In the genomic region with DNA sequence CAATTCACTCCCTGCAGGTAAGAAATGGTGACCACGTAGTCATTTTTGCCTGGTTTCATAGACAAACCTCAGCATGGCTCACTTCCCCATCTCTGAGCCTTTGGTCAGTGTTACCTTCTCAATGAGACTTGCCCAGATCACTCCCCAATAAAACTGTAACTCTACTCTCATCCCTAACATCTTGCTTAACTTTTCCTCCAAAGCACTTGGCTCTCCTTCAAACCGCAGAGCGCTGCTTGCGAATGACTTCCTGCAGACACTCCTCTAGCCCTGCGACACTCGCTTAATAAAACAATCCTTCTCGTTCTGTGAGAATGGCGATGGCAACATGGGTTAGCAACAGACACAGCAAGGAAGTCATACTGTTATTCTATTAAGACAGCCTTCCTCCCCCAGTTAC, we compare ENCODE assay signal across 27 mouse cellular contexts.
DNase-seq lines count a peak whose midpoint lies in the region; ATAC-seq and TF ChIP-seq lines count a peak whose summit lies in the region.
"Had no signal": no experiment of that assay in that cellular context is flagged by ENCODE, and none has a peak within 500 bp of the region (broad histone marks: within the 10 kb centered on the region; RNA-seq: fewer than 3 reads in every experiment).

No protein-coding gene starts in this region.

- peak; percentile 31 for DNase-seq in kidney, postnatal 0 days (ENCODE audit: low spot score)
- DNase-seq in kidney, adult 11 months = no peak
- DNase-seq in lung, postnatal 0 days (ENCODE audit: low spot score) = peak; percentile 13
- DNase-seq in lung, postnatal 25 days (ENCODE audit: low spot score) = no peak
- DNase-seq in NIH3T3 (ENCODE audit: low read depth) = peak; percentile 29
- DNase-seq in left cerebral cortex, adult 18-20 months (ENCODE audit: low spot score in 2 of 2) = no peak
- DNase-seq: adrenal gland, postnatal 14 days; B cell, adult 2 months; cerebellum, adult 11 months; cerebellum, adult 9-11 months; gastrocnemius, postnatal 25 days; heart, adult 2 months; heart, postnatal 4 days; layer of hippocampus, adult 9-11 months; lung, postnatal 14 days; midbrain, embryonic 14.5 days; right cerebral cortex, postnatal 25 days had no signal

- peak overlapping the region; percentile 8; the same call in 1 of the 2 replicates for H3K4me2 ChIP-seq in kidney, postnatal 0 days (ENCODE audit: low read length)
- no peak overlapping the region for H3K4me2 ChIP-seq in lung, postnatal 0 days (replicated peaks; ENCODE audit: low read depth, low read length)
- no peak overlapping the region for H3K4me2 ChIP-seq in forebrain, embryonic 16.5 days (ENCODE audit: low read length)
- H3K4me2 ChIP-seq: embryonic facial prominence, embryonic 15.5 days; forebrain, embryonic 12.5 days; heart, embryonic 12.5 days; hindbrain, embryonic 14.5 days; liver, embryonic 15.5 days; stomach, embryonic 15.5 days had no signal

- H3K27me3 ChIP-seq in kidney, postnatal 0 days (ENCODE audit: insufficient read depth, low read length) = no peaks in the 10 kb centered on the region
- H3K27me3 ChIP-seq in lung, postnatal 0 days (replicated peaks; ENCODE audit: insufficient read depth, low read length) = no peaks in the 10 kb centered on the region
- no peaks in the 10 kb centered on the region for H3K27me3 ChIP-seq in forebrain, embryonic 16.5 days (replicated peaks; ENCODE audit: control insufficient read depth, insufficient read depth, low read length)
- H3K27me3 ChIP-seq: embryonic facial prominence, embryonic 15.5 days; forebrain, embryonic 12.5 days; heart, embryonic 12.5 days; liver, embryonic 15.5 days; Patski; stomach, embryonic 15.5 days had no signal

- no peak for TF ChIP-seq CTCF in kidney, postnatal 0 days (IDR thresholded peaks at IDR 0.05; ENCODE audit: low read depth)
- TF ChIP-seq CTCF in lung, postnatal 0 days (IDR thresholded peaks at IDR 0.05) = no peak

- H3K9ac ChIP-seq in kidney, postnatal 0 days (ENCODE audit: low read depth, low read length) = no peak overlapping the region
- no peak overlapping the region for H3K9ac ChIP-seq in lung, postnatal 0 days (replicated peaks; ENCODE audit: low read depth)
- H3K9ac ChIP-seq in forebrain, embryonic 16.5 days (replicated peaks; ENCODE audit: low read depth, low read length) = no peak overlapping the region
- H3K9ac ChIP-seq: embryonic facial prominence, embryonic 15.5 days; forebrain, embryonic 12.5 days; heart, embryonic 12.5 days; hindbrain, embryonic 14.5 days; liver, embryonic 15.5 days; stomach, embryonic 15.5 days had no signal

- H3K36me3 ChIP-seq in kidney, postnatal 0 days (ENCODE audit: insufficient read depth, low read length) = no peaks in the 10 kb centered on the region
- no peaks in the 10 kb centered on the region for H3K36me3 ChIP-seq in lung, postnatal 0 days (ENCODE audit: insufficient read depth, low read length)
- no peaks in the 10 kb centered on the region for H3K36me3 ChIP-seq in forebrain, embryonic 16.5 days (ENCODE audit: control insufficient read depth, insufficient read depth)
- H3K36me3 ChIP-seq: embryonic facial prominence, embryonic 15.5 days; forebrain, embryonic 12.5 days; heart, embryonic 12.5 days; liver, embryonic 15.5 days; stomach, embryonic 15.5 days had no signal

- H3K9me3 ChIP-seq in kidney, postnatal 0 days (replicated peaks; ENCODE audit: low read length) = no peaks in the 10 kb centered on the region
- H3K9me3 ChIP-seq in lung, postnatal 0 days (ENCODE audit: low read length) = no peaks in the 10 kb centered on the region
- H3K9me3 ChIP-seq in forebrain, embryonic 16.5 days (ENCODE audit: control insufficient read depth, low read length) = no peaks in the 10 kb centered on the region
- H3K9me3 ChIP-seq: embryonic facial prominence, embryonic 15.5 days; forebrain, embryonic 12.5 days; heart, embryonic 12.5 days; liver, embryonic 15.5 days; stomach, embryonic 15.5 days had no signal

- no peak overlapping the region for H3K27ac ChIP-seq in kidney, postnatal 0 days
- no peak overlapping the region for H3K27ac ChIP-seq in lung, postnatal 0 days (ENCODE audit: low read length)
- H3K27ac ChIP-seq in forebrain, embryonic 16.5 days (ENCODE audit: low read length) = no peak overlapping the region
- H3K27ac ChIP-seq: embryonic facial prominence, embryonic 15.5 days; forebrain, embryonic 12.5 days; heart, adult 2 months; hindbrain, embryonic 14.5 days; liver, embryonic 15.5 days; stomach, embryonic 15.5 days had no signal

- H3K4me3 ChIP-seq in kidney, postnatal 0 days (replicated peaks; ENCODE audit: low read depth, low read length) = no peak overlapping the region
- H3K4me3 ChIP-seq in lung, postnatal 0 days (ENCODE audit: low read depth, low read length) = no peak overlapping the region
- H3K4me3 ChIP-seq in forebrain, embryonic 16.5 days (replicated peaks; ENCODE audit: low read length) = no peak overlapping the region
- H3K4me3 ChIP-seq: embryonic facial prominence, embryonic 15.5 days; forebrain, embryonic 12.5 days; heart, adult 2 months; heart, embryonic 12.5 days; liver, embryonic 15.5 days; stomach, embryonic 15.5 days had no signal

- no peak for ATAC-seq in kidney, postnatal 0 days (replicated peaks; ENCODE audit: low FRiP score, low read depth)
- ATAC-seq in lung, postnatal 0 days = no peak
- ATAC-seq in megakaryocyte progenitor cell, adult 5-6 weeks (replicated peaks; ENCODE audit: poor library complexity) = peak; percentile 87
- ATAC-seq in forebrain, embryonic 16.5 days = no peak
- ATAC-seq: intestine, postnatal 0 days; Patski had no signal

- WGBS in kidney, postnatal 0 days = 45% methylated on average over 8 of the region's 8 CpGs
- WGBS in lung, postnatal 0 days = 51% methylated on average over 8 of the region's 8 CpGs
- 82% methylated on average over 8 of the region's 8 CpGs for WGBS in forebrain, embryonic 16.5 days

- H3K4me1 ChIP-seq in kidney, postnatal 0 days (replicated peaks; ENCODE audit: insufficient read depth, low read length) = no peaks in the 10 kb centered on the region
- no peaks in the 10 kb centered on the region for H3K4me1 ChIP-seq in lung, postnatal 0 days (ENCODE audit: insufficient read depth, low read depth, low read length)
- peaks cover 8% of the 10 kb centered on the region for H3K4me1 ChIP-seq in forebrain, embryonic 16.5 days (replicated peaks; ENCODE audit: control insufficient read depth, insufficient read depth, low read length)
- H3K4me1 ChIP-seq: embryonic facial prominence, embryonic 15.5 days; heart, embryonic 12.5 days; liver, embryonic 15.5 days; stomach, embryonic 15.5 days had no signal

- TF ChIP-seq EP300 in lung, postnatal 0 days (IDR thresholded peaks at IDR 0.05) = no peak

Comparison
In these comparisons a context has a peak if more than half of its experiments do, and no peak if none do; other contexts are left out.
1. DNase-seq: peak in kidney, postnatal 0 days (single experiment), lung, postnatal 0 days (single experiment) and NIH3T3 (single experiment); none in kidney, adult 11 months (single experiment), lung, postnatal 25 days (single experiment) and left cerebral cortex, adult 18-20 months (0 of 2).